Comparison of ENCODE assay signal across 23 mouse cellular contexts in genomic region chr10:97397896-97398295, GRCm38 (mm10).
DNase-seq lines count a peak whose midpoint lies in the region; ATAC-seq and TF ChIP-seq lines count a peak whose summit lies in the region.
"Had no signal": no experiment of that assay in that cellular context is flagged by ENCODE, and none has a peak within 500 bp of the region (broad histone marks: within the 10 kb centered on the region; RNA-seq: fewer than 3 reads in every experiment).

No protein-coding gene starts in this region.

- intact Hi-C loops in heart, postnatal 10 days (cut with DNase I) = no loop called here

- ATAC-seq in heart, embryonic 13.5 days (ENCODE audit: extremely low read depth, insufficient number of reproducible peaks, low FRiP score, low TSS enrichment) = no peak
- no peak for ATAC-seq in liver, postnatal 0 days
- ATAC-seq in liver, embryonic 12.5 days = no peak
- ATAC-seq in embryonic facial prominence, embryonic 15.5 days (ENCODE audit: insufficient number of reproducible peaks, low FRiP score, low TSS enrichment, low read depth) = no peak
- no peak for ATAC-seq in stomach, embryonic 15.5 days (ENCODE audit: insufficient read depth, low FRiP score, low read depth)
- ATAC-seq: forebrain, embryonic 14.5 days had no signal

- no peaks in the 10 kb centered on the region for H3K36me3 ChIP-seq in heart, embryonic 13.5 days
- H3K36me3 ChIP-seq in liver, postnatal 0 days (replicated peaks; ENCODE audit: insufficient read depth, low read length) = no peaks in the 10 kb centered on the region
- H3K36me3 ChIP-seq in liver, embryonic 12.5 days = no peaks in the 10 kb centered on the region
- no peaks in the 10 kb centered on the region for H3K36me3 ChIP-seq in embryonic facial prominence, embryonic 15.5 days
- no peaks in the 10 kb centered on the region for H3K36me3 ChIP-seq in stomach, embryonic 15.5 days
- H3K36me3 ChIP-seq: embryonic facial prominence, embryonic 12.5 days; hindbrain, embryonic 15.5 days; intestine, embryonic 15.5 days; kidney, embryonic 15.5 days; limb, embryonic 12.5 days; liver, embryonic 15.5 days; neural tube, embryonic 15.5 days had no signal

- TF ChIP-seq CTCF in liver, postnatal 0 days (IDR thresholded peaks at IDR 0.05; ENCODE audit: low read depth) = no peak

- no peak overlapping the region for H3K4me2 ChIP-seq in heart, embryonic 13.5 days
- no peak overlapping the region for H3K4me2 ChIP-seq in liver, postnatal 0 days (ENCODE audit: low read depth, low read length)
- no peak overlapping the region for H3K4me2 ChIP-seq in liver, embryonic 12.5 days
- H3K4me2 ChIP-seq in embryonic facial prominence, embryonic 15.5 days (replicated peaks) = no peak overlapping the region
- no peak overlapping the region for H3K4me2 ChIP-seq in stomach, embryonic 15.5 days
- H3K4me2 ChIP-seq: embryonic facial prominence, embryonic 12.5 days; hindbrain, embryonic 15.5 days; intestine, embryonic 15.5 days; kidney, embryonic 15.5 days; limb, embryonic 12.5 days; liver, embryonic 15.5 days; midbrain, embryonic 11.5 days; neural tube, embryonic 15.5 days had no signal

- DNase-seq in heart, postnatal 10 days = no peak
- DNase-seq in liver, postnatal 0 days = no peak
- no peak for DNase-seq in adrenal gland, adult 2 months
- DNase-seq: adrenal gland, adult 8-10 months; cerebellum, adult 18-20 months; cerebellum, postnatal 14 days; gastrocnemius, postnatal 10 days; layer of hippocampus, postnatal 36 days; right cerebral cortex, adult 18-20 months; right cerebral cortex, postnatal 4 days had no signal

- H3K4me3 ChIP-seq in heart, embryonic 13.5 days = no peak overlapping the region
- no peak overlapping the region for H3K4me3 ChIP-seq in liver, postnatal 0 days (ENCODE audit: low read depth, low read length)
- H3K4me3 ChIP-seq in liver, embryonic 12.5 days = no peak overlapping the region
- no peak overlapping the region for H3K4me3 ChIP-seq in embryonic facial prominence, embryonic 15.5 days (replicated peaks)
- no peak overlapping the region for H3K4me3 ChIP-seq in stomach, embryonic 15.5 days (replicated peaks)
- H3K4me3 ChIP-seq: embryonic facial prominence, embryonic 12.5 days; hindbrain, embryonic 15.5 days; intestine, embryonic 15.5 days; kidney, embryonic 15.5 days; limb, embryonic 12.5 days; liver, embryonic 15.5 days; neural tube, embryonic 15.5 days had no signal

- no peaks in the 10 kb centered on the region for H3K4me1 ChIP-seq in heart, embryonic 13.5 days
- no peaks in the 10 kb centered on the region for H3K4me1 ChIP-seq in liver, postnatal 0 days (ENCODE audit: insufficient read depth)
- H3K4me1 ChIP-seq in liver, embryonic 12.5 days = no peaks in the 10 kb centered on the region
- no peaks in the 10 kb centered on the region for H3K4me1 ChIP-seq in embryonic facial prominence, embryonic 15.5 days
- H3K4me1 ChIP-seq in stomach, embryonic 15.5 days = no peaks in the 10 kb centered on the region
- H3K4me1 ChIP-seq: embryonic facial prominence, embryonic 12.5 days; hindbrain, embryonic 15.5 days; intestine, embryonic 15.5 days; kidney, embryonic 15.5 days; limb, embryonic 12.5 days; liver, embryonic 15.5 days; neural tube, embryonic 15.5 days had no signal

- TF ChIP-seq EP300 in liver, postnatal 0 days (IDR thresholded peaks at IDR 0.05; ENCODE audit: low read depth) = peak; percentile 40

- no peaks in the 10 kb centered on the region for H3K27me3 ChIP-seq in heart, embryonic 13.5 days (replicated peaks)
- H3K27me3 ChIP-seq in liver, postnatal 0 days (ENCODE audit: insufficient read depth, low read length) = no peaks in the 10 kb centered on the region
- no peaks in the 10 kb centered on the region for H3K27me3 ChIP-seq in liver, embryonic 12.5 days (replicated peaks)
- no peaks in the 10 kb centered on the region for H3K27me3 ChIP-seq in embryonic facial prominence, embryonic 15.5 days
- H3K27me3 ChIP-seq in stomach, embryonic 15.5 days (replicated peaks) = no peaks in the 10 kb centered on the region
- H3K27me3 ChIP-seq: embryonic facial prominence, embryonic 12.5 days; hindbrain, embryonic 15.5 days; intestine, embryonic 15.5 days; kidney, embryonic 15.5 days; limb, embryonic 12.5 days; liver, embryonic 15.5 days; neural tube, embryonic 15.5 days had no signal

- H3K9me3 ChIP-seq in heart, embryonic 13.5 days = no peaks in the 10 kb centered on the region
- no peaks in the 10 kb centered on the region for H3K9me3 ChIP-seq in liver, postnatal 0 days (ENCODE audit: low read length)
- no peaks in the 10 kb centered on the region for H3K9me3 ChIP-seq in liver, embryonic 12.5 days (replicated peaks)
- H3K9me3 ChIP-seq in embryonic facial prominence, embryonic 15.5 days (replicated peaks) = no peaks in the 10 kb centered on the region
- H3K9me3 ChIP-seq in stomach, embryonic 15.5 days = no peaks in the 10 kb centered on the region
- H3K9me3 ChIP-seq: embryonic facial prominence, embryonic 12.5 days; hindbrain, embryonic 15.5 days; intestine, embryonic 15.5 days; kidney, embryonic 15.5 days; limb, embryonic 12.5 days; liver, embryonic 15.5 days; neural tube, embryonic 15.5 days had no signal

- 58% methylated on average over 2 of the region's 2 CpGs for WGBS in heart, embryonic 13.5 days
- 52% methylated on average over 2 of the region's 2 CpGs for WGBS in liver, postnatal 0 days (ENCODE audit: insufficient replicate concordance)
- 51% methylated on average over 2 of the region's 2 CpGs for WGBS in liver, embryonic 12.5 days (ENCODE audit: insufficient replicate concordance)
- 60% methylated on average over 2 of the region's 2 CpGs for WGBS in embryonic facial prominence, embryonic 15.5 days
- WGBS in stomach, embryonic 15.5 days = 52% methylated on average over 2 of the region's 2 CpGs

- H3K27ac ChIP-seq in heart, embryonic 13.5 days (replicated peaks) = peak overlapping the region; percentile 30; the same call in 1 of the 2 replicates
- H3K27ac ChIP-seq in liver, postnatal 0 days (ENCODE audit: low read depth) = no peak overlapping the region
- no peak overlapping the region for H3K27ac ChIP-seq in liver, embryonic 12.5 days
- peak overlapping the region; percentile 35; the same call in 1 of the 2 replicates for H3K27ac ChIP-seq in embryonic facial prominence, embryonic 15.5 days (replicated peaks)
- H3K27ac ChIP-seq in stomach, embryonic 15.5 days = peak overlapping the region; percentile 83; the same call in 1 of the 2 replicates
- H3K27ac ChIP-seq: embryonic facial prominence, embryonic 12.5 days; hindbrain, embryonic 15.5 days; kidney, embryonic 15.5 days; limb, embryonic 12.5 days; liver, embryonic 15.5 days; neural tube, embryonic 15.5 days had no signal

- no peak overlapping the region for H3K9ac ChIP-seq in heart, embryonic 13.5 days
- H3K9ac ChIP-seq in liver, postnatal 0 days (replicated peaks) = no peak overlapping the region
- no peak overlapping the region for H3K9ac ChIP-seq in liver, embryonic 12.5 days
- no peak overlapping the region for H3K9ac ChIP-seq in embryonic facial prominence, embryonic 15.5 days
- no peak overlapping the region for H3K9ac ChIP-seq in stomach, embryonic 15.5 days
- H3K9ac ChIP-seq: embryonic facial prominence, embryonic 12.5 days; hindbrain, embryonic 15.5 days; intestine, embryonic 15.5 days; kidney, embryonic 15.5 days; limb, embryonic 12.5 days; liver, embryonic 15.5 days; neural tube, embryonic 15.5 days had no signal

Comparison
In these comparisons a context has a peak if more than half of its experiments do, and no peak if none do; other contexts are left out.
1. H3K27ac ChIP-seq: peak in heart, embryonic 13.5 days (single experiment), embryonic facial prominence, embryonic 15.5 days (single experiment) and stomach, embryonic 15.5 days (single experiment); none in liver, postnatal 0 days (single experiment) and liver, embryonic 12.5 days (single experiment).